ENCODE assay signal across 27 mouse cellular contexts in the genomic region with DNA sequence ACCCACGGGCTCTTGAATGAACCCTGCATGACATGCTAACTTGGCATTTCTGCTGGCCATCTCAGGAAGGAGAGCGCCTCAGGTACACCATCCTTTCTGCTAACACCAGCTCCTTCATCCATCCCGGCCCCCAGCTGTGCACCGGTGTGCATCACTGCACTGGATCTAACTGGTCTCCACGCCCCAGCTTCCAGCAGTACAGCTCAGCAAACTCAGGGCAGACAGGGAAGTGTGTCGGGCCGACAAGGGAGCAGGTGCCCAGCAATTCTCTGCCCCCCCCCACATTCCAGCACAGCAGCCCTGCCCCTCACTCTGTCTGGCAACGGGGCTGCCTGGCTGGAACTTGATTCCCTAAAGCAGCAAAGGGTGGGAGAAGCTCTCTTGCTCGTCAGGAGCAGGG. TPM values are rescaled to one million over a fixed set of nuclear protein-coding genes. Genes with fewer than 3 reads are reported as not detected.
DNase-seq lines count a peak whose midpoint lies in the region; ATAC-seq and TF ChIP-seq lines count a peak whose summit lies in the region.
"Had no signal": no experiment of that assay in that cellular context is flagged by ENCODE, and none has a peak within 500 bp of the region (broad histone marks: within the 10 kb centered on the region; RNA-seq: fewer than 3 reads in every experiment).

No protein-coding gene starts in this region.

- no peak for TF ChIP-seq POLR2A in kidney, adult 2 months (IDR thresholded peaks at IDR 0.05; ENCODE audit: low read depth, low read length)

- no peaks in the 10 kb centered on the region for H3K27me3 ChIP-seq in kidney, embryonic 14.5 days (ENCODE audit: control insufficient read depth, insufficient read depth, low read length)
- no peaks in the 10 kb centered on the region for H3K27me3 ChIP-seq in kidney, adult 2 months (replicated peaks; ENCODE audit: control insufficient read depth, insufficient read depth, low read length)
- no peaks in the 10 kb centered on the region for H3K27me3 ChIP-seq in kidney, postnatal 0 days (ENCODE audit: insufficient read depth, low read length)
- H3K27me3 ChIP-seq: CH12.LX; forebrain, embryonic 15.5 days; heart, embryonic 12.5 days; heart, embryonic 15.5 days; hindbrain, embryonic 13.5 days had no signal

- peaks cover 11% of the 10 kb centered on the region; the same call in 1 of the 2 replicates for H3K36me3 ChIP-seq in kidney, embryonic 14.5 days (ENCODE audit: control insufficient read depth, insufficient read depth, low read length)
- no peaks in the 10 kb centered on the region for H3K36me3 ChIP-seq in kidney, adult 2 months (ENCODE audit: control insufficient read depth, insufficient read depth, low read length)
- peaks cover 9% of the 10 kb centered on the region; the same call in 1 of the 2 replicates for H3K36me3 ChIP-seq in kidney, postnatal 0 days (ENCODE audit: insufficient read depth, low read length)
- H3K36me3 ChIP-seq: forebrain, embryonic 15.5 days had no signal

- TF ChIP-seq CTCF in kidney, adult 2 months (conservative IDR thresholded peaks at IDR 0.05; ENCODE audit: insufficient read depth, insufficient read length, low read depth, low read length) = no peak
- no peak for TF ChIP-seq CTCF in kidney, postnatal 0 days (IDR thresholded peaks at IDR 0.05; ENCODE audit: low read depth)

- H3K4me1 ChIP-seq in kidney, embryonic 14.5 days (ENCODE audit: control insufficient read depth, insufficient read depth, low read length) = peaks cover 30% of the 10 kb centered on the region
- H3K4me1 ChIP-seq in kidney, adult 2 months (ENCODE audit: control insufficient read depth, insufficient read depth, low read length) = no peaks in the 10 kb centered on the region
- peaks cover 4% of the 10 kb centered on the region; the same call in 1 of the 2 replicates for H3K4me1 ChIP-seq in kidney, postnatal 0 days (replicated peaks; ENCODE audit: insufficient read depth, low read length)
- H3K4me1 ChIP-seq: forebrain, embryonic 15.5 days; hindbrain, embryonic 13.5 days had no signal

- no peak for DNase-seq in kidney, adult 2 months
- DNase-seq in kidney, postnatal 0 days (ENCODE audit: low spot score) = peak; percentile 44
- DNase-seq in kidney, adult 8-10 months = no peak
- peak; percentile 49 to 68 for DNase-seq in kidney, postnatal 4 days
- DNase-seq in kidney, postnatal 36 days = no peak
- DNase-seq in ES-CJ7 (ENCODE audit: low read depth, low spot score) = peak; percentile 30
- DNase-seq in embryo, embryonic 9.5 days (ENCODE audit: extremely low spot score) = no peak
- DNase-seq: adrenal gland, postnatal 25 days; B cell, adult 2 months; cerebellum, adult 11-12 months; cerebellum, adult 8-10 months; cerebellum, postnatal 10 days; cerebellum, postnatal 36 days; embryo, embryonic 11 days; gastrocnemius, postnatal 25 days; heart, adult 18-20 months; heart, postnatal 10 days; heart, postnatal 36 days had no signal

- H3K9me3 ChIP-seq in kidney, embryonic 14.5 days (ENCODE audit: control insufficient read depth, low read length) = no peaks in the 10 kb centered on the region
- H3K9me3 ChIP-seq in kidney, postnatal 0 days (replicated peaks; ENCODE audit: low read length) = no peaks in the 10 kb centered on the region
- H3K9me3 ChIP-seq: forebrain, embryonic 15.5 days; heart, embryonic 12.5 days; heart, embryonic 15.5 days; hindbrain, embryonic 10.5 days; hindbrain, embryonic 13.5 days had no signal

- H3K4me3 ChIP-seq in kidney, embryonic 14.5 days (ENCODE audit: low read length) = no peak overlapping the region
- no peak overlapping the region for H3K4me3 ChIP-seq in kidney, adult 2 months (ENCODE audit: insufficient read depth, low read depth, low read length)
- no peak overlapping the region for H3K4me3 ChIP-seq in kidney, postnatal 0 days (replicated peaks; ENCODE audit: low read depth, low read length)
- H3K4me3 ChIP-seq: forebrain, embryonic 15.5 days; heart, embryonic 12.5 days; heart, embryonic 15.5 days; hindbrain, embryonic 10.5 days; hindbrain, embryonic 13.5 days had no signal

- 39% methylated on average over 9 of the region's 9 CpGs for WGBS in kidney, embryonic 14.5 days
- WGBS in kidney, adult 2 months = 57% methylated on average over 9 of the region's 9 CpGs
- WGBS in kidney, postnatal 0 days = 45% methylated on average over 9 of the region's 9 CpGs

- H3K4me2 ChIP-seq in kidney, embryonic 14.5 days (replicated peaks; ENCODE audit: low read depth, low read length) = no peak overlapping the region
- no peak overlapping the region for H3K4me2 ChIP-seq in kidney, postnatal 0 days (ENCODE audit: low read length)
- H3K4me2 ChIP-seq: forebrain, embryonic 15.5 days; heart, embryonic 12.5 days; heart, embryonic 15.5 days; hindbrain, embryonic 13.5 days had no signal

- no peak overlapping the region for H3K9ac ChIP-seq in kidney, embryonic 14.5 days (ENCODE audit: low read depth, low read length)
- H3K9ac ChIP-seq in kidney, postnatal 0 days (ENCODE audit: low read depth, low read length) = no peak overlapping the region
- H3K9ac ChIP-seq: forebrain, embryonic 15.5 days; heart, embryonic 12.5 days; heart, embryonic 15.5 days; hindbrain, embryonic 13.5 days had no signal

- no peak overlapping the region for H3K27ac ChIP-seq in kidney, embryonic 14.5 days (ENCODE audit: low read depth, low read length)
- H3K27ac ChIP-seq in kidney, adult 2 months (ENCODE audit: insufficient read depth, low read depth, low read length) = no peak overlapping the region
- H3K27ac ChIP-seq in kidney, postnatal 0 days = no peak overlapping the region
- H3K27ac ChIP-seq: forebrain, embryonic 15.5 days; heart, embryonic 15.5 days; hindbrain, embryonic 10.5 days; hindbrain, embryonic 13.5 days had no signal

- peak; percentile 72 for ATAC-seq in kidney, embryonic 14.5 days (ENCODE audit: low FRiP score, low TSS enrichment)
- ATAC-seq in kidney, postnatal 0 days (replicated peaks; ENCODE audit: low FRiP score, low read depth) = peak; percentile 83
- ATAC-seq: activated CD4-positive, CD25-positive, alpha-beta regulatory T cell, adult 4 months; forebrain, embryonic 15.5 days; hindbrain, embryonic 16.5 days had no signal

RNA-seq across cellular contexts. Expression of gene Wfs1, which starts 11.2 kb away (rescaled TPM):
- 12.9 and 20.9 TPM in 2 replicates for polyA plus RNA-seq in kidney, embryonic 14.5 days (2014; fragmentation: Nextera tagmentation; extraction: Ambion mirVana)
- 18.8 and 20.0 TPM in 2 replicates for polyA plus RNA-seq in kidney, adult 2 months (2012; rRNA removed)
- polyA plus RNA-seq in kidney, postnatal 0 days (2015; fragmentation: Nextera tagmentation; extraction: Ambion mirVana) = 14.2 and 14.8 TPM in 2 replicates

Comparison
In these comparisons a context has a peak if more than half of its experiments do, and no peak if none do; other contexts are left out.
1. DNase-seq: peak in kidney, postnatal 0 days (single experiment), kidney, postnatal 4 days (2 of 2) and ES-CJ7 (single experiment); none in kidney, adult 2 months (single experiment), kidney, adult 8-10 months (0 of 2), kidney, postnatal 36 days (0 of 2) and embryo, embryonic 9.5 days (single experiment).